Mouse (Mus musculus): ENCODE measurements around the gene Gm26566. TPM values are rescaled to one million over a fixed set of nuclear protein-coding genes. Genes with fewer than 3 reads are reported as not detected.

The Gm26566 gene
- 0.32 TPM for polyA plus RNA-seq (2017; shearing (Covaris generic))

DNA sequence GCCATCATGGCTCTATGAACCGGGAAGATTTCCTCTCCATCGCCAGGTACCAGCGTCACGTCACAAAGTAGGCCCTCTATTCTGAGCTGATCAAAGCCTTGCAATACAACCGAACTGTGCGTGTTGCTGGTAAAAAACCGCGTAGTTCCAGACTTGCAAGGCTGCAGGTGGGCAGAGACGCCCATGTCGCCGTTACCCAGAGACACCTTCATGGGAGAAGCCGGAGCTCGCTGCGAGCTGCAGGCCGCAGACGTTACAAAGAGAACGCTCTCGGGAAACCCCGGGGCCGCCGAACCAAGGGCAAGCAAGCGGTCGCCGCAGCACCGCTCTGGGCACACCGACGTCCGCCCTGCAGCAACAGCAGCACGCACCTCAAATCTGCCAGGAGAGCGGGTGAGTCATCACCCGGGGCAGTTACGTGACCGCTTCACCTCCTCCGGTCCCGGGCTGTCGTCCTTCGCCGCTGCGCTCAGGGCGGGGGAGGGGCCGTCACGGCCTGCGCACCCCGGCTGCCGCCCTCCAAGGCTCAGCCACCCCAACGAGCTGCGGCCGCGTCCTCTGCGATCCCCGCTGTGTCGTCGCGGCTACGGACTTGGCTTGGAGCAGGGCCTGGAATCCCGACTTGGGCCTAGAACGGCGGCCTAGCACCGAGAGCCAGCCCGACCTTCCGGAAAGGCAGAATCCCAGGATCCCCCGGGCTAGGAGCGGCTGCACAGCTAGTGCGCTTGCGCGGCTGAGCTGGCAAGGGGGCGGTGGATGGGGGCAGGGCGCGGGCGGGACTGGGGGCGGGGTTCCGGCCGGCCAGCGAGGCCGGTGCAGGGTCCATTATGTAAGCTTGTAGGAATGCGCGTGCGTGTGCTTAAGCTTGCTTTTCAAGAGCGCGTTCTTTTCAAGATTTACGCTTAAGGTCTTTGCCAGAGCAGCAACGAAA is at the start of gene Gm26566, which contains the start of gene Klhl9:
Gene Gm26566 (plus strand): TSS at position 15 of the 931 bp plus-strand sequence.
Gene Klhl9 (minus strand): TSS at position 675 of the 931 bp plus-strand sequence.

DNA sequence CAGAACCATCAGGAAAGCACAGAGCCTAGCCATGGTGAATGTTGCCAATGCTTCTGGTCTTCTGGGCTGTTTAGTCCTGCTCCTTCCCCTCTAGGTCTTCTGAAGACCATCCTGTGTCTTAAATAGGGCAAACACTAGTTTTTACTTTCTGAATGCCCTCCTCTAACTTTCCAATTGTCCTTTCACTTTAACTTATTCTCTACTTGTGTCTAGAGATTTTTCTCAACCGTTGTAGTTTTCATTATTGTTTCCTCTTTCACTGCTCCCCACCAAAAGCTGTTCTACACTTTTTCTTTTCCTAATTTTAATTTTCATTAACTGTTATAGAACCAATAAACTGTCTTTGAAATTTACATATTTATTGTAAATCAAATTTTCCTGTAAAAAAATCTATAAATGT is 44.8 kb upstream of the Gm26566 start, which contains the start of gene Ifna16:
Gene Ifna16 (minus strand): TSS at position 101 of the 400 bp plus-strand sequence.

DNA sequence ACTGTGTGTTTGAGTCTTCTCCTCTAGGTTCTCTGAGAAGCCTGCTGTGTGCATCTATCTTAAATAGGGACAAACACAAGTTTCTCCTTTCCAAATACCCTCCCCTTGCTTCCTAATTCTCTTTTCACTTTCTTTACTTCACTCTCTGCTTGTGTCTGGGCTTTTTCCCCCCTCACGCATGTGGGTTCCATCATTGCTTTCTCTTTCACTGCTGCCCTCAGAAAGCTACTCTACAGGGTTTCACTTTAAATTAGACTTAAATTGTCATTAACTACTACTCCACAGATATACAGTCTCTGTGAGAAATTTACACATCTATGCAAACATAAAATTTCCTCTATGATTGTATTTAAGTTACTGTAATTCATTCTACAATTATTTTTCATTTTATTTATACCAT is 37.8 kb upstream of the Gm26566 start, which contains the start of gene Ifna2:
Gene Ifna2 (minus strand): TSS at position 101 of the 400 bp plus-strand sequence.

DNA sequence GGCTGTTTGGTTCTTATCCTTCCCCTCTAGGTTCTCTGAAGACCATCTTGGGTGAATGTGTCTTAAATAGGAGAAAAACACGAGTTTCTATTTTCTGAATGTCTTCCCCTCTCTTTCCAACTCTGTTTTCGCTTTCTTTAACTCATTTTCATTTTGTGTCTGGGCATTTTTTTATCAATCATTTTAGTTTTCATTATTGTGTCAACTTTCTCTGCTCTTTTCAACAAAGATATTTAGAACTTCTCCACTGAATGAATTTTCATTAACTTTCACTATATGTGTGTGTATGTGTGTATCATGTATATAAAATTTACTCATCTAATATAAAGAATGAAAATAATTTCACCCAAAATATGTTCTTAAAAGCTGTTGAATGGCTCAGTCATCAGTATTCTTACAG is 30.3 kb upstream of the Gm26566 start, which contains the start of gene Ifnab:
Gene Ifnab (minus strand): TSS at position 101 of the 400 bp plus-strand sequence.

DNA sequence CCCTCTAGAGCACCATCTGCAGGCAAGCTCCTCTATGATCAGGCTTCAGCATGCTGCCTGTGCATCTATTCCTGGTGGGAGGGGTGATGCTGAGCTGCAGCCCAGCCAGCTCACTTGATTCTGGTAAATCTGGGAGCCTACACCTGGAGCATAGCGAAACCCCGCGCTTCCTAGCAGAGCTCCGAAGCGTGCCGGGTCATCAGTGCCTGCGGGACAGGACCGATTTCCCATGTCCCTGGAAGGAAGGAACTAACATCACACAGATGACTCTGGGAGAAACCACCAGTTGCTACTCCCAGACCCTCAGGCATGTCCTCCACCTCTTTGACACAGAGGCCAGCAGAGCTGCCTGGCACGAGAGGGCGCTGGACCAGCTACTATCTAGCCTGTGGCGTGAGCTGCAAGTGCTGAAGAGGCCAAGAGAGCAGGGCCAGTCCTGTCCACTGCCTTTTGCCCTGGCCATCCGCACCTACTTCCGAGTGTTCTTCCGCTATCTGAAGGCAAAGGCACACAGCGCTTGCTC is 33.3 kb downstream of the Gm26566 start, which contains the start of gene Gm13271:
Gene Gm13271 (plus strand): TSS at position 51 of the 523 bp plus-strand sequence.

DNA sequence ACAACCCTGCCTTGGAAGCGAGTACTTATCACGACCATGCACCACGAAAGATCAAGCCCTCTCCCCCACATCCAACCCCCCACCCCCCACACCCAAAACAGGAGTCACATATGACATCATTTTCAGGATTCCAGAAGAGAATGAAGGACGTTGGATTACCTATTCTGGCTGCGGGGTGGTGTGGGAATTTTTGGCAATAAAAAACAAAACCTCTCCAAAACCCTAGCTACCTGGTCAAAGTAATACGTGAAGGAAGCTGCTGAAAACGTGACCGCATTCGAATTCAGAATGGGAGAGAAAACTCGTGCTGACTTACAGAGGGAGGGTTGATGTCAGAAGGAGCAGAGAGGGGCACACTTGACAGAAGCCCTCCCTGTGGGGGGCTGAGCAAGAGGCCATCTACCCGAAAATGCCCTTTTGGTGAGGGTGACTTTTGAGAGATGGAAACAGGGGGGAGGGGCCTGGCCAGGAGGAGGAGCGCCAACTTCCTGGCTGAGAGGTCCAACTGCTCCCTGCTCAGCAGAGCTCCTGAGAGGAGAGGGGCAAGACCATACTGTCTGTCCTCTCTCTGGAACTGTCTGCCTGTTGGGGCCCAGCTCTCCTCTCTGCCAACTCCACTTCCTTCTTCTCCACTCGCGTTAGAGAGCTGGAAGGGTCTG is 38.1 kb downstream of the Gm26566 start, which contains the start of gene Gm13283:
Gene Gm13283 (plus strand): TSS at position 510 of the 659 bp plus-strand sequence.

Other genes with a start within 250 kb of the Gm26566 start
- not detected for gene Ifnb1, start 199.0 kb upstream of the Gm26566 start, polyA plus RNA-seq (2017; shearing (Covaris generic))
- gene Ifna15, start 163.6 kb upstream of the Gm26566 start, polyA plus RNA-seq (2017; shearing (Covaris generic)) = not detected
- gene Ifna14, start 150.0 kb upstream of the Gm26566 start, polyA plus RNA-seq (2017; shearing (Covaris generic)) = not detected
- gene Ifna9, start 129.4 kb upstream of the Gm26566 start, polyA plus RNA-seq (2017; shearing (Covaris generic)) = not detected
- not detected for gene Ifna12, start 118.4 kb upstream of the Gm26566 start, polyA plus RNA-seq (2017; shearing (Covaris generic))
- gene C87499, start 87.4 kb upstream of the Gm26566 start, polyA plus RNA-seq (2017; shearing (Covaris generic)) = not detected
- gene Ifna13, start 77.3 kb upstream of the Gm26566 start, polyA plus RNA-seq (2017; shearing (Covaris generic)) = not detected
- not detected for gene Ifna16, start 44.9 kb upstream of the Gm26566 start, polyA plus RNA-seq (2017; shearing (Covaris generic))
- not detected for gene Ifna2, start 37.9 kb upstream of the Gm26566 start, polyA plus RNA-seq (2017; shearing (Covaris generic))
- gene Ifnab, start 30.4 kb upstream of the Gm26566 start, polyA plus RNA-seq (2017; shearing (Covaris generic)) = not detected
- gene Klhl9, start 660 bp downstream of the Gm26566 start, polyA plus RNA-seq (2017; shearing (Covaris generic)) = 26.9 TPM
- gene Gm13271, start 33.1 kb downstream of the Gm26566 start, polyA plus RNA-seq (2017; shearing (Covaris generic)) = not detected
- 0.97 TPM for gene Gm13283, start 38.3 kb downstream of the Gm26566 start, polyA plus RNA-seq (2017; shearing (Covaris generic))
- gene Gm13290, start 52.0 kb downstream of the Gm26566 start, polyA plus RNA-seq (2017; shearing (Covaris generic)) = 0.35 TPM
- gene Gm13289, start 55.1 kb downstream of the Gm26566 start, polyA plus RNA-seq (2017; shearing (Covaris generic)) = not detected
- not detected for gene Gm13272, start 58.0 kb downstream of the Gm26566 start, polyA plus RNA-seq (2017; shearing (Covaris generic))
- 0.68 TPM for gene Ifnz, start 60.3 kb downstream of the Gm26566 start, polyA plus RNA-seq (2017; shearing (Covaris generic))
- not detected for gene Gm13276, start 63.9 kb downstream of the Gm26566 start, polyA plus RNA-seq (2017; shearing (Covaris generic))
- not detected for gene Gm13277, start 66.8 kb downstream of the Gm26566 start, polyA plus RNA-seq (2017; shearing (Covaris generic))
- not detected for gene Gm13278, start 69.7 kb downstream of the Gm26566 start, polyA plus RNA-seq (2017; shearing (Covaris generic))
- not detected for gene Gm13275, start 72.7 kb downstream of the Gm26566 start, polyA plus RNA-seq (2017; shearing (Covaris generic))
- not detected for gene Gm13279, start 75.6 kb downstream of the Gm26566 start, polyA plus RNA-seq (2017; shearing (Covaris generic))
- gene Gm13285, start 77.9 kb downstream of the Gm26566 start, polyA plus RNA-seq (2017; shearing (Covaris generic)) = 1.1 TPM
- not detected for gene Gm13287, start 81.4 kb downstream of the Gm26566 start, polyA plus RNA-seq (2017; shearing (Covaris generic))
- not detected for gene Gm13288, start 83.7 kb downstream of the Gm26566 start, polyA plus RNA-seq (2017; shearing (Covaris generic))
- gene Ifna7, start 94.4 kb downstream of the Gm26566 start, polyA plus RNA-seq (2017; shearing (Covaris generic)) = not detected
- gene Ifna11, start 98.2 kb downstream of the Gm26566 start, polyA plus RNA-seq (2017; shearing (Covaris generic)) = not detected
- gene Ifna6, start 105.6 kb downstream of the Gm26566 start, polyA plus RNA-seq (2017; shearing (Covaris generic)) = not detected
- gene Ifna5, start 113.7 kb downstream of the Gm26566 start, polyA plus RNA-seq (2017; shearing (Covaris generic)) = not detected
- not detected for gene Ifna4, start 120.1 kb downstream of the Gm26566 start, polyA plus RNA-seq (2017; shearing (Covaris generic))
- gene Ifna1, start 128.3 kb downstream of the Gm26566 start, polyA plus RNA-seq (2017; shearing (Covaris generic)) = not detected
- gene Ifne, start 158.4 kb downstream of the Gm26566 start, polyA plus RNA-seq (2017; shearing (Covaris generic)) = not detected